Mouse (Mus musculus) cerebellum, adult 2 months (tissue): ENCODE measurements at regions not wholly inside any gene's neighbourhood (a gene's known extent, or its start where the extent isn't known, plus 50 kb on each side); places are given as distances from the start of the nearest gene placed in this dataset.

Experiments used
- CTCF ChIP-seq: fragments of 200-500 bp; IDR thresholded peaks from 2 replicates; pipeline ENCODE4 v1.5.1; 2011; ENCODE audit warnings: low read depth, mild to moderate bottlenecking, control low read depth, low read length, moderate library complexity, borderline replicate concordance; ENCODE audit not compliant: insufficient read depth
- POLR2A ChIP-seq: fragments of 200-500 bp; IDR thresholded peaks from 2 replicates; pipeline ENCODE4 v1.6.1; 2011; ENCODE audit warnings: low read length, control low read depth, borderline replicate concordance; ENCODE audit not compliant: insufficient read depth

GRCm38 (mm10) chr1:57579086-57579485, 172.2 kb upstream of the Tyw5 start:
- TF ChIP-seq CTCF = no peak
- no peak for TF ChIP-seq POLR2A
